In the genomic region with DNA sequence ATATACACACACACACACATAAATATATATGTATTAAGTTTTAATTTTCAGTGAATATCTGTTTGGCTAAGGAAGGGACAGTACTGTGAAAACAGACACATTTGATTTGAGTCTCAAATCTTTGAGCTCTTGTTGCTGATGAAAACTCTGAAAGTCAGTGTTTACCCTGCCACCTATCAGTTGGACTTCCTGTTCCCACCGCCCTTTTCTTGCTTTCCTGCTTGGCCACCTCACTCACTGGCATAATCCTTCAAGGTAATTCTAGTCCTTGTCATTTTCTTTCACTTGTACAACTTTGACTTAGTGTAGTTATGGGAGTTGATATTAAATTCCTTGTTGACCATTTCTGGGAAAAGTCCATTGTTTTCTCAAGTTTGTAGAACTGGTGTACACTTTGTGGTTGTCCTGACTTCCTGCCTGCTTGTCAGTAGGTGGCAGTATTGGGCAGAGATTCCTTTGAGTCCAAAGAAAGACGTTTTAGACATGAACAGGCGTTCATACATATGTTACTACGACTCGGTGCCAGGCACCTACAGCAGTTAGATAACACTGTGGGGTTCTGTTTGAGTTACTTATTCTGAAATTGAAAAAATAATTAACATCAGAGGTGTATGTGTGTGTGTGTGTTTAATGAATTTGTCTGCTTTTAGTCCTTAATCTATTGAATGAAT, we compare ENCODE assay signal across 8 mouse cellular contexts.
DNase-seq lines count a peak whose midpoint lies in the region; ATAC-seq lines count a peak whose summit lies in the region.
"Had no signal": no experiment of that assay in that cellular context is flagged by ENCODE, and none has a peak within 500 bp of the region (broad histone marks: within the 10 kb centered on the region; RNA-seq: fewer than 3 reads in every experiment).

No protein-coding gene starts in this region.

- no peak overlapping the region for H3K9ac ChIP-seq in hindbrain, embryonic 14.5 days
- H3K9ac ChIP-seq: heart, embryonic 13.5 days had no signal

- DNase-seq in NIH3T3 (ENCODE audit: low read depth), result peak; percentile 92
- DNase-seq in embryo, embryonic 11 days, result peak; percentile 71
- peak; percentile 80 for DNase-seq in hindbrain, embryonic 14.5 days (ENCODE audit: low spot score)
- DNase-seq in layer of hippocampus, postnatal 10 days (ENCODE audit: low spot score in 2 of 2), result peak; percentile 31 to 48
- peak; percentile 34 for DNase-seq in lung, postnatal 25 days (ENCODE audit: low spot score)
- peak; percentile 21 for DNase-seq in right cerebral cortex, postnatal 4 days

- no peaks in the 10 kb centered on the region for H3K36me3 ChIP-seq in hindbrain, embryonic 14.5 days (replicated peaks; ENCODE audit: control insufficient read depth, insufficient read depth)

- no peaks in the 10 kb centered on the region for H3K9me3 ChIP-seq in hindbrain, embryonic 14.5 days (ENCODE audit: control insufficient read depth, low read length)
- H3K9me3 ChIP-seq: heart, embryonic 13.5 days had no signal

- ATAC-seq in CD4-positive, CD25-positive, alpha-beta regulatory T cell, adult 4 months, result peak; percentile 56
- ATAC-seq in hindbrain, embryonic 14.5 days (ENCODE audit: low FRiP score), result peak; percentile 57; the same call in 1 of the 2 replicates

- no peak overlapping the region for H3K27ac ChIP-seq in hindbrain, embryonic 14.5 days
- H3K27ac ChIP-seq: heart, embryonic 13.5 days had no signal

- 37% methylated on average over 5 of the region's 5 CpGs for WGBS in hindbrain, embryonic 14.5 days

- H3K4me2 ChIP-seq in hindbrain, embryonic 14.5 days (replicated peaks), result no peak overlapping the region
- H3K4me2 ChIP-seq: heart, embryonic 13.5 days had no signal

- H3K4me1 ChIP-seq in hindbrain, embryonic 14.5 days (replicated peaks; ENCODE audit: control insufficient read depth, insufficient read depth, low read length), result no peaks in the 10 kb centered on the region
- H3K4me1 ChIP-seq: heart, embryonic 13.5 days had no signal

- H3K27me3 ChIP-seq in hindbrain, embryonic 14.5 days (ENCODE audit: control insufficient read depth, insufficient read depth, low read length), result no peaks in the 10 kb centered on the region
- H3K27me3 ChIP-seq: heart, embryonic 13.5 days had no signal

- no peak overlapping the region for H3K4me3 ChIP-seq in hindbrain, embryonic 14.5 days (replicated peaks; ENCODE audit: low read length)
- H3K4me3 ChIP-seq: heart, embryonic 13.5 days had no signal

Comparison
In these comparisons a context has a peak if more than half of its experiments do, and no peak if none do; other contexts are left out.
1. DNase-seq: peak in every context shown above with its lines; median percentile 92 in NIH3T3; 80 in hindbrain, embryonic 14.5 days; 71 in embryo, embryonic 11 days; 40 in layer of hippocampus, postnatal 10 days; 34 in lung, postnatal 25 days; 21 in right cerebral cortex, postnatal 4 days.